Mouse (Mus musculus): ENCODE results near the gene Aph1a.
"Not testable (repeated sequence)": the region's sequence is repeated elsewhere in the genome, so short reads cannot be mapped to it uniquely, and the experiment has no call there.

Gene Aph1a

DNA sequence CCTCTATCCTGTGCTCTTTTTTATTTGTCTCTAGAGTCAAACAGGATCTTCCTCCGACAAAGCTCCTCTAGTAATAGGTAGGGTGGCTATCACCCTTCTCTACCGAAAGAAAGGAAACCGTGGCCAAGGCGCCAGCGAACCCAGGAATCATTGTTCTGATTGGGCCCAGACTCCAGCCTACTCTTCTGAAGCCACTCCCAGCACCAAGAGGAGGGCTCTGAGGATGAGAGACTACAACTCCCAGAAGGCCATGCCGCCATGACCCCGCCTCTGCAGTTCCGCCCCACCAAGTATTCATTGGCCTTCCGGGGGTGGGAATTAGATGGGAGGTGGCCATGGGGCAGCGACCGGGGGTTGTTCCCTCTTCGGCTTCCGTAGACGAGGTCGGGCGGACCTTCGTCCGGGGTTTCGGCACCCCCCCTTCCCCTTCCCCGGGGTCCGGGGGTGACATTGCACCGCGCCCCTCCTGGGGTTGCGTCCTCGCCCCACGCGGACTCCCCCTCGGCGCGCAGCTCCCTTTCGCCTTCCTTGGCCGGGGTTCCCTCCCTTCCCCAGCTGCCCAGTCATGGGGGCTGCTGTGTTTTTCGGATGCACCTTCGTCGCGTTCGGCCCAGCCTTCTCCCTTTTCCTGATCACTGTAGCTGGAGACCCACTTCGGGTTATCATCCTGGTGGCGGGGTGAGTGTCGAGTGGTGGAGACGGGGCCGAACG is at the start of gene Aph1a:
Gene Aph1a (plus strand): TSS at position 364 of the 711 bp plus-strand sequence.
- peak; percentile 97 for DNase-seq (ENCODE audit: low read depth, low spot score)

DNA sequence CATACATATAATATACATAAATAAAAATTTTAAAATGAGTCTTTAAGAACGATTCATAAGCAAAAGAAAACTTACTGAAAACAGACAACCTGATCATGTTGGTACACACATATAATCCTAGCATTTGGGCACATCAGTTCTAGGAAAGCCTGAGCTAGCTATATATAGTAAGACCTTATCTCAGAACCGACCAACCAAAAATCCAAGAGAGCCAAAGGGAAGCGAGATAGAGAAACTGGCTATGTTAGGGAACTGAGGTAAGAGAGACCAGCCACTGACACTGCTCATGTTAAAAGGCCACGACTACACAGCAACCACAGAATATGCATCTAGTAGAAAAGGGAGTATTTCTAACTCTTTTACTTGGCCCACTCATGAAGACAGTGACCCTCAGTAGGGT is 43.2 kb upstream of the Aph1a start:
- DNase-seq (ENCODE audit: low read depth, low spot score): no peak

DNA sequence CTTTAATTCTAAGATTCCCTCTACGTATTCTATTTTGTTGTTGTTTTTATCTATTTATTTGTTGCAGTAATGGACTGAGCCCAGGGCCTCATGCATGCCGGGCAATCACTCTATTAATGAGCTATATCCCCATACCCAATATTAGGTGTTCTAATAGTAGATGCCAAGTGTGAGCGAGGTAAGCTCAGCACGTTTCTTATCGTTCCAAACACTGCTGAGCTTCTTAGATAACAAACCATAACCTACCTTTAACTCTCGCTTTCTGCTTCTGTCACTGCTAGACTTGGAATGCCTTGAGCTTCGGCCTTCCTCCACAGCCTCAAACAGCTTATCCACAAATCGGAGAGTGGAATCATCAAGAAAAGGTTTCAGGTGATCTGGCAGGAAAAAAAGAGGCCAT is 42.5 kb upstream of the Aph1a start:
- DNase-seq (ENCODE audit: low read depth, low spot score): no peak

DNA sequence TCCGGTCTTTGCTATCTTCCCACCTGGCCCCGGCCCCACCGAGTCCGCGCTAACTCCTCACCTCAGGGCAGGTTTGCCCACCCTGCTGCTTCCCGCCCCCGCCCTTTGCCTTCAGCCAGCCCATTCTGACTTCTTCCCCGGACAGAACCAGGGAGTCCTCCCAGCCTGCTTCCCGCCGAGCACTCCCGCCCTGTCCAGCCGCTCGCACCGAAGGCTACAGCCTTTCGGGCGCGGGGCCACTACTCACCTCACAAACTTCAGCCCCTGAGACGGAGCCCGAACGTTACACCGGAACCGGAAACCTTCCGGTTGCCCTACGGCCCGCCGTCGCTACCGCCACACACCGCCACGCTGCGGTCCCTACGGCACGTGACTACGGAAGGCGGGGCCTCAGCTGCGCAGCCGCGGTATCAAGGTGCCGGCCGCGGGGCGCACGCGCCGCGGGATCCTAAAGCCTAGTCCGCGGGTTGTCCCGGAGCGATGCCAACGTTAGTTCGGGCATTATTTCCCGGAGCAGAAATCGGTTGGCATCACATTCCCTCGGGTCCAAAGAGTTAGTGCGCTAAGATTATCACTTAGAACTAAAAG is 38.2 kb upstream of the Aph1a start, which contains the start of gene Prpf3:
Gene Prpf3 (minus strand): TSS at position 384 of the 588 bp plus-strand sequence.
- peak; percentile 94 for DNase-seq (ENCODE audit: low read depth, low spot score)

DNA sequence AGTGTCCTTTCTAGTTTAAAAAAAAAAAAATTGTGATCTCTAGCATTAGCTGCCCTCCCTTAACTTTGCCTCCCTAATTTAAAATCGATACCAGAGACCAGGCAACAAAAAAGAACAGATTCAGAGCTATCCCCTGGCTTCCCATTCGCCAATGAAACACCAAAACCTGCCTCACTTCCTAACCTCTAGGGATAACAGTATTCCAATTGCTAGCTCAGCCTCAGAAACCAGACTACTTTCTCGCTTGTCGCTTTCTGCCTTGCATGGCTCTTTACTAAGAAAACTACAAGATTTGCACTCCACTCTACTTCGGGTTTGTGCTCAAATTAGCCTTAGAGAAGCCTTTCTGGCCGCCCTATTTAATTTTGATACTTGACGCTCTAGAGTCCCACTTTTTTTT is 37.7 kb upstream of the Aph1a start:
- no peak for DNase-seq (ENCODE audit: low read depth, low spot score)

DNA sequence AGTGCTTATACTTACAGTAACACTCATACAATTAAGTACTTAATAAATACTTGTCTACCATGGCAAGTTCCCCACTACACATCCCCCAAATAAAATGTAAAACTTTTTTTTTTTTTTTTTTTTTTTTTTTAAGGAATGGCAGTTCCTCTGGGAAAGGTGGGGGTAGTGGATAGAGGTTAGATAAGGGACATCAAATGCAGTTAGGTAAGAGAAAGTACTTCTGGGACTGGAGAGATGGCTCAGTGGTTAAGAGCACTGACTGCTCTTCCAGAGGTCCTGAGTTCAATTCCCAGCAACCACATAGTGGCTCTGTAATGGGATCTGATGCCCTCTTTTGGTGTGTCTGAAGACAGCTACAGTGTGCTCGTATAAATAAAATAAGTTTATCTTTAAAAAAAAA is 36.7 kb upstream of the Aph1a start:
- not testable (repeated sequence) for DNase-seq (ENCODE audit: low read depth, low spot score)

DNA sequence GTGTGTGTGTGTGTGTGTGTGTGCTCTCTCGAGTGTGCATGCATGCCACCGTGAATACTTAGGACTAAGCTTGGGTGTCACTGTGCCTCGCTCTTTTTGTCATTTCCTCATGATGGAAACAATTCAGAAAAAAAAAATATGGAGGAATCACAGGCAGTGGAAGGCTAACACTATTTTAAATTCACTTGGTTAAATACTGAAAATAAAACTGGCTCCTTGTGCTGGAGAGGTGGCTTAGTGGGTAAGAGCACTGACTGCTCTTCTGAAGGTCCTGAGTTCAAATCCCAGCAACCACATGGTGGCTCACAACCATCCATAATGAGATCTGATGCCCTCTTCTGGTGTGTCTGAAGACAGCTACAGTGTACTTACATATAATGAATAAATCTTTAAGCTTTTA is 35.5 kb upstream of the Aph1a start:
- not testable (repeated sequence) for DNase-seq (ENCODE audit: low read depth, low spot score)

DNA sequence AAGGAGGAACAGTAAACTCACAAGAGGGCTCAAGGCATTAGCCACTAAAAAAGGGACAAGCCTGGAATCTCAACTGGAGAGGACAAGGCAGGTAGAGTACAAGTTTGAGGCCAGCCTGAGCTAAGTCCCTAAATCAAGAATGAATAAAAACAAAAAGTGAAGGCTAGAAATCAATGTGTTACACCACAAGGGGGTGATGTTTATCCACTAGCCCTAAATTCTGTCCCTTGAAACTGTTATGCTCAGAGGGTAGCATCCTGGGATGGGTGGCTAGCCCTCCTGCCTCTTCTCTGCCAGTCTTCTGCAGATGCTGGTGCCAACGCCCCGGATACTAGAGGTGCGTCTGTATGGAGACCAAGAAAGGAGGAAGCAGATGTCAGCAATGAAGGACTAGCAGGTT is 33.4 kb upstream of the Aph1a start:
- DNase-seq (ENCODE audit: low read depth, low spot score): peak; percentile 46

DNA sequence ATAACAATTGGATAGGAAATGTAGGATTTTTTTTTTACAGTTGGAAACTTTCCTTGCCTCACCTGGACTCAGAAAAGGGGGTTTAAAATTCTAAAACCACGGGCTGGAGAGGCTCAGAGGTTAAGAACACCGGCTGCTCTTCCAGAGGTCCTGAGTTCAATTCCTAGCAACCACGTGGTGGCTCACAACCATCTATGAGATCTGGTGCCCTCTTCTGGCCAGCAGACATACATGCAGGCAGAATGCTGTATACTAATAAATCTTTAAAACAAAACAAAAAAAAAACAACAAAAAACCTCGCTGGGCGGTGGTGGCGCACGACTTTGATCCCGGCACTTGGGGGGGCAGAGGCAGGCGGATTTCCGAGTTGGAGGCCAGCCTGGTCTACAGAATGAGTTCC is 32.6 kb upstream of the Aph1a start:
- peak; percentile 58 for DNase-seq (ENCODE audit: low read depth, low spot score)

DNA sequence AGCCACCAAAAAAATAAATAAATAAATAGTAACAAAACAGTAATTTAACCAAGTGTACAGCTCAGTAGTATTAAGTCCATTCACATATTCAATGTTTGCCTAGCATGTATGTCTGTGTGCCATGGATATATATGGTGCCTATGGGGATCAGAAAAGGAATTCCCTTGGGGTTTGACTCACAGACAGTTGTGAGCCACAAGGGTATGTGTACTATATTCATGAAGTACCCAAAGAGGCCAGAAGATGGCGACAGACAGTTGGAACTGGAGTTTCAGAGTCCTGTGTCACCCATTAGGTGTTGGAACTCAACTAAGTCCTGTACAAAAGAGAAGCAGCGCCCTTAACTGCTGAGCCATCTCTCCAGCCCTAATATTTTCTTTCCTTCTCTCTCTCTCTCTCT is 32.0 kb upstream of the Aph1a start:
- DNase-seq (ENCODE audit: low read depth, low spot score): peak; percentile 92

DNA sequence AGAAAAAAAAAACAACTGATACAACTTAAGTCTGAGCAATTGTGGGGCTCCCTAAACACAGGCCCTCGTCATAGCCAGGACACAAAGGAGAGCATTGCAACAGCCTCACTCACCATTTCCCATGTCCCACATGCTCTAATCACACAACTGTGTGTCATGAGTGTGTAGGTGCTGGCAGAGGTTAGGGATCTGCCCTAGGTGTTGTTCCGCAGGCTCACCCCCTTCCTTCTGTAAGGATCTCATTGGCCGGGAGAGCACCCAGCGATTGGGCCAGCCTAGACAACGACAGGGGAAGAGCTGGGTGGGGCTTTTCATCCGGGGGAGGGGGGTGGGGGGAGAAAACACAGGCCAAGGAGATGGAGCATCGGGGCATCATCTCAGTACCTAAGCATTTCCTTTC is 30.2 kb upstream of the Aph1a start:
- no peak for DNase-seq (ENCODE audit: low read depth, low spot score)

DNA sequence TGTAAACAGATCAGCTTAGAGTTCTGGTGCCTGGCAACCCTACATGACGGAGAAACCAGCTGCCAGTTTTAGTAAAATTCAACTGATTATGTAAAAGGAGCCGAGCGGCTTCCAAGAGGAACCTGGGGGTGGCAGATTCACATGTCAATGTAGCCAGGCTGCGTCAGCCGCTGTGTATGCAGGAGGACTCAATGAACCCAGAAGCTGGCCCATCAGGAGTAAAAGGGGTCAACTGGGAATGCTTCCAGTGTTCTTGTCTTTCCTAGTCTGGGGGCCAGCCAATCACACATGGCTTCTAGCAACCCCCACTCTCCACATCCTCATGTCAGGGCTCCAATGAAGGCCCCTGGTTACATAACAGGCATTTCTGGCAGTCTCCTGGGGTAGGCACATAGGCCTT is 28.7 kb upstream of the Aph1a start:
- no peak for DNase-seq (ENCODE audit: low read depth, low spot score)

DNA sequence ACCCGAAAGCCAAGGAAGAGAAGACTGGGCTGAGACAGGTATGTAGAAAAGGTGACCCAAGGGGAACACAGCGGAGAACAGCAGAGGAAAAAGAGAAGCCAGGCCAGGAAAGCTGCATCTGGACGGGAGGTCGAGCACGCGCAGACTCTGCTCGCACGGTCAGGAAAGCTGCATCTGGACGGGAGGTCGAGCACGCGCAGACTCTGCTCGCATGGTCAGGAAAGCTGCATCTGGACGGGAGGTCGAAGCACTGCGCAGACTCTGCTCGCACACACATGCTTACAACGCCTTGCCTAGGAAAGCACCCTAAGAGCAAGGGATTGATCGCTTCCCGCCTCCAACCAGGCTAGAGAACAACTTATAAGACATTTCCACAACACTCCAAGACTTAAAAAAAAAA is 28.2 kb upstream of the Aph1a start:
- DNase-seq (ENCODE audit: low read depth, low spot score): peak; percentile 45

DNA sequence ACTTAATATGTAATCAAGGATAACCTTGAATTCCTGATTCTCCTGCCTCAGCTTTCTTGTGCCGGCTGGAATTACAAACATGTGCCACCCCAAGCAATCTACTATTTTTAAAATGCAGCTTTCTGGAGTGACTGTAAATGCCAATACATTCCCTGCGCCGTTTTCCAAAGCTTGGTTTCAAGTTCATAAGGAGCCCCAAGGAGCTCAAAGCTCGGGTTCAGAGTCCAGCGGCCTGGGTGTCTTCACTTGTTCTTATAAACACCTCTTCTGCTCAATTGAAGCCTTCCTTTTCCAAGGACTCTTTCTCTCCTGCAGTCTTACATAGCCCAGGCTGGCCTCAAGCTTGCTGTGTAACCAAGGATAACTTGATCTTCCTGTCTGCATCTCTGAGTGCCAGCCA is 27.7 kb upstream of the Aph1a start:
- DNase-seq (ENCODE audit: low read depth, low spot score): no peak

DNA sequence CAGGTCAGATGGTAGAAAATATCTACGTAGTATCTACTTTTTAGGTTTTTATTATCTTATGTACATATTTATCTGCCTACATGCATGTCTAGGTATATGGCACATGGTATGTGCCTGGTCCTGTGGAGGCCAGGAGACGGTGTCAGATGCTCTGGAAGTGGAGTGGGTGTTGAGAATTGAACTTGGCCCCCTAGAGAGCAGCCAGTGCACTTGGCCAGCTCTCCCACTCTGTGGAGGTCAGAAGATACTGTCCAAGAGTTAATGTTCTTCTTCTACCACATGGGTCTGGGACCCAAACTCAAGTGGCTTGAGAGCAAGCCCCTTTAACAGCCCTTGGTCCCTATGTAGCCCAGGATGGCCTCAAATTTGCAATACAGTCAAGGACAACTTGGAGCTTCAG is 26.4 kb upstream of the Aph1a start:
- no peak for DNase-seq (ENCODE audit: low read depth, low spot score)

DNA sequence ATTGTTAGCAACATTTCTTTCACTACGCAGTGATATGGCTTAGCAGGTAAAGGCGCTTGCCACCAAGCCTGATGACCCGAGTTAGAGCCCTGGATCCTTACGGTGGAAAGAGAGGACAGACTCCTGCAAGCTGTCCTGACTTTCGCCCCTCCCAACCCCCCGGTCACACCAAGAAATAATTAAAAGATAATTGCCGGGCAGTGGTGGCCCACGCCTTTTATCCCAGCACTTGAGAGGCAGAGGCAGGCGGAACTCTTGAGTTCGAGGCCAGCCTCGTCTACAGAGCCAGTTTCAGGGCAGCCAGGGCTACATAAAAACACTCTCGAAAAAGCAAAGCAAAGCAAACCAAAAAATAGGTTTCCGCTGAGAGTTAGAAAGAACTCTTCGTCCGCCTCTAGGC is 22.8 kb upstream of the Aph1a start:
- DNase-seq (ENCODE audit: low read depth, low spot score): no peak

DNA sequence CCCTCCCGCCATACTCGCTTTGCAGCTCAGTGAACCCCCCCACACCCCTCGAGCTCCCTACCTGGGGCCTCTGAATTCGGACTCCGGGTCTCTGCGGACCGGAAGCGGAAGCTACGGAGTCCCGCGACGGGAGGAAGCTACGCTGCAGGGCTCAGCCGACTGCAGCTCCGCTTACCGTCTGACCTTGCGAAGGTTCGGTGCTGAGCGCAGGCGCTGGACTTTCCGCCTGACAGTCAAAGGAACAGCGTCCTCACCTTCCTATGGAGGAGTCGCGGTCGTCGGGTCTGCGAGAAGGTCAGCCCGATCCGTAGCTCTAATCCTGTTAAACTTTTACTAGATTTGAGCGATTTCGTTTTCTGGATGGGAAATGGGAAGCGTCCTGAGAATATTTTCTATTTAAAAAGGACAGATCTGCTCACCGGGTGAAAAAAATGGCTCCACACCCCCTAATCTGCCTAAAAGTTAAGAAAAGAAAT is 22.3 kb upstream of the Aph1a start, which contains the start of gene Mrps21:
Gene Mrps21 (minus strand): TSS at position 128 of the 476 bp plus-strand sequence.
- DNase-seq (ENCODE audit: low read depth, low spot score): peak; percentile 93

DNA sequence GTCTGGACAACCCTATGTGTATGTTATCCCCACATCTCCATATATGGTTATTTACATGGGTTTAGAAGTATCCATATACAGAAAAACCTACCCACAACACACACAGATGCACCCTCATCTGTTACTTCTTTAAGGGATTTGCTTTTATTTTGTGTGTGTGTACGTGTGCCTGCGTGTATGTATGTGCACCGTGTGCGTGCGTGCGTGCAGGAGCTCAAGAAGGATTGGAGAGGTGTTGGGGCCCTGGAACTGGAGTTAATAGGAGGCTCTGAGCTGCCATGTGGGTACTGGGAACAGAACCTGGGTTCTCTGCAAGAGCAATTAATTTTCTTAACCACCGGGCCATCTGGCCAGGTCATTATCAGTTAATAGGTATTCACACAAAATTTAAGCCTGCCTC is 21.7 kb upstream of the Aph1a start:
- DNase-seq (ENCODE audit: low read depth, low spot score): no peak

DNA sequence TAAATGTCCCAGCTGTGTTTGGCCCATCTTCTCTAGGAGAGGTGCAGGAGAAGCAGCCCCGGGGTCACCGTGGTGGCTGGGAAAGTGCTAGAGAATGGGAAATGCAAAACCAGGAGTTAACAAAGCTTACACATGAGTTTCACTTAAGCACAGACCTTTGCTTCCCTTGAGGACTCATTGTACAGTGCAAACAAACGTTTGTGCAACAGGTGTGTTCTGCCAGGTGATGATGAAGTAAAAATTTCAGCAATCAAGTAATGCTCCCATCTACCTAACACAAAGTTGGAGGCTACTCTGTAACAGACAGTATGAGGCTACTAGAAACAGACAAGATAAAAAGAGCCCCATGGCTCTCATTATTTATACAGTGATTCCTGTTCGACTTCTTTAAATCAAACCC is 14.7 kb upstream of the Aph1a start:
- DNase-seq (ENCODE audit: low read depth, low spot score): no peak

DNA sequence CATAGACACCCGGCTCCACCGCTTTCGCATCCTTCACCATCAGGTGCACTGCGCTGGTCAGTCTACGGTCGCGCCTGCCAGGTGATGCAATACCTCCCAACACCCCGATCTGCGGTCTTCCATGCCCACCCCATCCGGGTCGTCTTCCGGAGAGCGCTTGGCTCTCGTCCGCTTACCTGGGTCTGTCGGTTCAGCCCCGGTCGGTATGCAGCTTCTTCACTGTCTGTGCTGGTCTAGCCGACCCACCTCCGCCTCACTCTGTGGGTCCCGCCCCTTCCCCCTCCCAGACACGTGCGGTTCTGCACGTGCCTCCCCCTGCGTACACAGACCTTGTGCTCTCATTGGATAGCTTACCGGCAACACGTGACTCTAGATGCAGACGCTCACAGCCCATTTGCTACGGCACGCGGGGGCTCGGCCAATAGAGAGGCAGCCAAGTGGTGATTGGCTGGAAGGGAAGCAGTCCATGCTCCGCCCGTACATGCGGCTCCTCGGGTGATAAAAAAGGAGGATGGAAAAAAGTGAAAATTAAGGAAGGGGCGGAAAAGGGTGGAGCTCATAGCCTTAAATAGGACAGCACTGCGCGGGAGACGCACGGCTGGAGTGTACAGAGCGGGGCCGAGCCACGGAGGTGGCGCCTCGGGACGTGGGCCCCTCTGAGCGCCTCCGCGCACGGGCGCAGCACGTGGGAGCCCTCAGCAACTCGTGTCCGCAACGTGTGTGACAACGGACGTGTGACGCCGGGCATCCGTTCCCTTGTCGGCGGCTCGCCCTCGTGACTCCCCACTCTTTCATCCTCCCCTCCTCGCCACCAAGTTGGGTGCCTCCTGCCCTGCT is 11.6 kb upstream of the Aph1a start, which contains the start of gene Ciart:
Gene Ciart (minus strand): TSS at position 273 of the 837 bp plus-strand sequence.
- peak; percentile 100 for DNase-seq (ENCODE audit: low read depth, low spot score)

DNA sequence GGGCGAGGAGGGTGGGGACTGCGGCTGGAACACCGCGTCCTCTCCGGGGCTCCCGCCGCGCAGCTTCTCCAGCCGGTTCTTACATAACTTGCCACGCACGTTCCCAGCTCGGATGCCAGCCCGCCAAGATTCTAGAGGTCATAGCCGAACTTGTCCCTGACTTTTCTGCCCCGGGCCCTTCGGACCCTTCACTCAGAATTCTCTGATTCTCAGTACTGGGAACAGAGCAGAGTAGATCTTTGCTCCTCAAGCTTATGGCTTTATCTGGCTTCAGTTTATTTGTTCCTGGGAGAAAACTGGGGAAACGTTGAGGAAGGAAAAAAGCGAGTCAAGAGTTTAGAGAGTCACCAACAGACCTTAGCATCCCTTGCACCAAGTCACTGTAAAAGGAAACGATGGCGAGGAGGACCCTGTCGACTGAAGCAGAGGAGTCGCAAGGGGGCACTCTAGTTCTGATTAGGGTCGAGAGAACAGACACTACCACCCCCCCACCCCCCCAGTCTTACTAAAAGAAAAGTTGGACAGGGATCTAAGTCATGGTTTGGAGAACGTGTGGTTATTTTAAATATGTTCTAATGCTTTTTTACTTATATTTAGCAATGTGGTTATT is 10.8 kb upstream of the Aph1a start:
- peak; percentile 73 for DNase-seq (ENCODE audit: low read depth, low spot score)

DNA sequence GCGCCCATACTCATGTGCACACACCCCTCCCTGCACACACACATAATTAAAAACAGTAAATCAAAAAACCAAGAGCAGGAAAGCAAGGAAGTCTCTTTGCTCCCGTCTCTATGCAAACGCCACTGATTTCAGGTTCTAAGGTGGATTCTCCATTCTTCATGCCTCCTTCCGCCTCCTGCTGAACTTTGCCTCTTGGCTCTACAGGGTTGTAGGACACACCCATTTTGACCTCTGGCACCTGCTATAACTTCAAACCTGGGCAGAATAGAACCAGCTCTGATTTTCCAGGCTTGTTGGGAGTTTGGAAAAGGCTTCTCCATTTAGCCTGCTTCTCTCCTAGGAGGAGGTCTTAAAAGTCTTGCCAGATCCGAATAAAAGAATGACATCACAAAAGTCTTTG is 9.4 kb upstream of the Aph1a start:
- no peak for DNase-seq (ENCODE audit: low read depth, low spot score)
